Mouse (Mus musculus): ENCODE results near the gene Fbxo4. TPM values are rescaled to one million over a fixed set of nuclear protein-coding genes. Genes with fewer than 3 reads are reported as not detected.

Gene Fbxo4
- polyA plus RNA-seq, 1 experiment from 2014 or later: 12.4 TPM

DNA sequence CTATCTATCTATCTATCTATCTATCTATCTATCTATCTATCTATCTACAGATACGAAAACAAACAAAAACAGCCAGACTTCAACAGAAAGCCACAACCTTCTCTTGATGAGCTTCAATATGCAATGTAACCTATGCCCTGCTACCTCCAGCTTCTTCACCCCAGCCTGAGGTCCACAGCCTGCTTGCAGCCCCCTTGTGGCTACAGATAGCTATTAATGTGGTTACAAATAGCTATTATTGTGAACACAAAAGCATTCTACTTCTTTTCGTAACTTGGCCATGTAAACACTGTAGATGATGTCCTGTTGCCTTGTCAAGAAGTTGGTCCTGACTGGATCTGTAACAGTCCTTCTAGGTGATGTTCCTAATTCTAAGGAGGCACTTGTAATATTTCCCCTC, 41.2 kb downstream of the Fbxo4 start:
- Histone ChIP-seq H3K36me3 (ENCODE audit: insufficient read depth, low read length) (no peaks in the 10 kb centered on the region), H3K4me3 (ENCODE audit: low read length) (no peak overlapping the region), H3K9me3 (ENCODE audit: low read length) (no peaks in the 10 kb centered on the region), H3K4me2 (replicated peaks; ENCODE audit: low read depth, low read length) (no peak overlapping the region), H3K4me1 (ENCODE audit: insufficient read depth, low read length) (no peaks in the 10 kb centered on the region), H3K27me3 (ENCODE audit: insufficient read depth, low read length) (no peaks in the 10 kb centered on the region), H3K9ac (replicated peaks; ENCODE audit: low read length) (no peak overlapping the region), H3K27ac (ENCODE audit: low read length) (no peak overlapping the region)
- ATAC-seq (ENCODE audit: low FRiP score, low TSS enrichment): no peak
- WGBS: 92% methylated on average over 2 of the region's 2 CpGs

DNA sequence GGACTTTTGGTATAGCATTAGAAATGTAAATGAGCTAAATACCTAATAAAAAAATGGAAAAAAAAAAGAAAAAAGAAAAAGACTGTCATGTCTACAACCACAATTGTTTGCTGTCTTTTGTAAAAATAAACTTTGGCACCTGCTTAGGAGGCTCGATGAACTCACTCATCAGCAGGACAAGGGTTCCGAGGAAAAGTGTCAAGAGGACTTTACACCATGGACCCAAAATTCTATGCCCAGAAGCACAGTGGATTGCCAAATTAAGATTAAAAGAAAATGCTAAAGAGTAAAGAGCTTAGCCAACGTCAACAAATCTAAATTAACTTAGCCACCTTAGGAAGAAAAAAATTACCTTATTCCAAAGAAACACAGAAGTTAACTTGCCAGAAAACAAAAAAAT, 43.3 kb downstream of the Fbxo4 start:
- H3K4me2 ChIP-seq (replicated peaks; ENCODE audit: low read depth, low read length): no peak overlapping the region
- 86% methylated on average over 3 of the region's 3 CpGs for WGBS
- no peaks in the 10 kb centered on the region for H3K4me1 ChIP-seq (ENCODE audit: insufficient read depth, low read length)
- no peak overlapping the region for H3K27ac ChIP-seq (ENCODE audit: low read length)
- H3K36me3 ChIP-seq (ENCODE audit: insufficient read depth, low read length): no peaks in the 10 kb centered on the region
- no peak overlapping the region for H3K4me3 ChIP-seq (ENCODE audit: low read length)
- no peaks in the 10 kb centered on the region for H3K27me3 ChIP-seq (ENCODE audit: insufficient read depth, low read length)
- ATAC-seq (ENCODE audit: low FRiP score, low TSS enrichment): no peak
- no peak overlapping the region for H3K9ac ChIP-seq (replicated peaks; ENCODE audit: low read length)
- no peaks in the 10 kb centered on the region for H3K9me3 ChIP-seq (ENCODE audit: low read length)

DNA sequence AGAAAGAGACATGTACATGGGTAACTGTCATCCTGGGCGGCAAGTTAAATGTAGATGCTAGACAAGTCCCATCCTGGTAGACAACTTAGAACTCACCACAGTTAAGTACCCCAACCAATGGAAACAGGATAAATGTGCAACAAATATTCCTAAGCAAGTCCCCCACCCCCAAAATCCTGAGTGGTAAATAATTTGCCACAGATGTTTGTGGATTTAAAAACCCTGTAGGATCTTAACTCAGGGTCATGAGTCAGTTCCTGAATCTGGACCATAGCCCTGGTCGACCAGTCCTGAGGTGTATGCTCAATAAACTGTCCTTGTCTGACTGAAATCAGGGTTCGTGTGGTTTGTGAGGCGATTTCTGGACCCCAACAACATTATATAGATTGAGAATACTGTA, 45.9 kb downstream of the Fbxo4 start:
- H3K36me3 ChIP-seq (ENCODE audit: insufficient read depth, low read length): no peaks in the 10 kb centered on the region
- no peak overlapping the region for H3K27ac ChIP-seq (ENCODE audit: low read length)
- no peaks in the 10 kb centered on the region for H3K27me3 ChIP-seq (ENCODE audit: insufficient read depth, low read length)
- 89% methylated on average over 4 of the region's 4 CpGs for WGBS
- no peaks in the 10 kb centered on the region for H3K9me3 ChIP-seq (ENCODE audit: low read length)
- no peak overlapping the region for H3K9ac ChIP-seq (replicated peaks; ENCODE audit: low read length)
- no peak for ATAC-seq (ENCODE audit: low FRiP score, low TSS enrichment)
- H3K4me3 ChIP-seq (ENCODE audit: low read length): no peak overlapping the region
- H3K4me1 ChIP-seq (ENCODE audit: insufficient read depth, low read length): no peaks in the 10 kb centered on the region
- H3K4me2 ChIP-seq (replicated peaks; ENCODE audit: low read depth, low read length): no peak overlapping the region

DNA sequence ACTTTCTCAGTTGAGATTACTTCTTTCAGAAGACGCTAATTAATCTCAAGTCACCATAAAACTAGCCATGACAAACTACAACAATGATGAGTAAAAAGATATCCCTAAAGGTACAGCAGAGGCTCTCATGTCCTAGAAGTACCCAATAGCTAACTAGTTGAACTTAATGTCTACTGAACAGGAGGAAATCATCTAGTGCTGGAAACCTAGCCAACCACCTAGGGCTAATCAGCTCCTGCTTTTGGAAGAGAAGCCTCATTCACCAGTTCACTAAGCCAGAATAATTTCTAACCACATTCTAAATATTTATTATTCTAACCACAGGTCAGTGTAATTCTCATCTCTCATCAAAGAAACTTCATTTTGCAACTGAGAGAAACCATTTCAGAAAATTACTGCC, 47.4 kb downstream of the Fbxo4 start:
- H3K9me3 ChIP-seq (ENCODE audit: low read length): no peaks in the 10 kb centered on the region
- no peak for ATAC-seq (ENCODE audit: low FRiP score, low TSS enrichment)
- no peak overlapping the region for H3K27ac ChIP-seq (ENCODE audit: low read length)
- H3K36me3 ChIP-seq (ENCODE audit: insufficient read depth, low read length): no peaks in the 10 kb centered on the region
- no peak overlapping the region for H3K9ac ChIP-seq (replicated peaks; ENCODE audit: low read length)
- WGBS: 87% methylated on average over 1 of the region's 1 CpGs
- no peak overlapping the region for H3K4me2 ChIP-seq (replicated peaks; ENCODE audit: low read depth, low read length)
- H3K27me3 ChIP-seq (ENCODE audit: insufficient read depth, low read length): no peaks in the 10 kb centered on the region
- H3K4me1 ChIP-seq (ENCODE audit: insufficient read depth, low read length): no peaks in the 10 kb centered on the region
- no peak overlapping the region for H3K4me3 ChIP-seq (ENCODE audit: low read length)

Other genes with a start within 250 kb of the Fbxo4 start
- gene AW549877, start 16.2 kb upstream of the Fbxo4 start, polyA plus RNA-seq (2015; fragmentation: Nextera tagmentation; extraction: Ambion mirVana): 42.8 and 42.9 TPM in 2 replicates
- 347 and 363 TPM in 2 replicates for gene Oxct1, start 46.8 kb upstream of the Fbxo4 start, polyA plus RNA-seq (2015; fragmentation: Nextera tagmentation; extraction: Ambion mirVana)

Measured in kidney, embryonic 16.5 days (tissue).